Mouse (Mus musculus) mouse trophoblast stem cell (cell line): ENCODE measurements around the gene Tlr2.
"Not testable (repeated sequence)": the region's sequence is repeated elsewhere in the genome, so short reads cannot be mapped to it uniquely, and the experiment has no call there.

Experiments
- in situ Hi-C, 2 experiments: fragments of 300-500 bp; cut with MseI, MboI; formaldehyde crosslinking; loops; 2 replicates in 1 of 2; 3 replicates in 1 of 2; pipeline ENCODE4 v1.15.1; 2025

Tlr2 gene

GRCm38 (mm10) chr3:83841095-83841850, at the start of gene Tlr2:
Gene Tlr2 (minus strand): TSS chr3:83841767.
- in situ Hi-C loops: no loop called here

- in situ Hi-C loops: no loop called here
Observed at GRCm38 (mm10) chr3:83885163-83885562, 43.6 kb upstream of the Tlr2 start.

- in situ Hi-C loops: not testable (repeated sequence)
Observed at GRCm38 (mm10) chr3:83879261-83880050, 37.9 kb upstream of the Tlr2 start.

GRCm38 (mm10) chr3:83878801-83879200, 37.2 kb upstream of the Tlr2 start:
- in situ Hi-C loops: no loop called here

- in situ Hi-C loops: no loop called here
Observed at GRCm38 (mm10) chr3:83876299-83876698, 34.7 kb upstream of the Tlr2 start.

GRCm38 (mm10) chr3:83875078-83875477, 33.5 kb upstream of the Tlr2 start:
- in situ Hi-C loops: not testable (repeated sequence)

- in situ Hi-C loops: not testable (repeated sequence)
Observed at GRCm38 (mm10) chr3:83872853-83873252, 31.3 kb upstream of the Tlr2 start.

GRCm38 (mm10) chr3:83871962-83872361, 30.4 kb upstream of the Tlr2 start:
- in situ Hi-C loops: not testable (repeated sequence)

GRCm38 (mm10) chr3:83871559-83871958, 30.0 kb upstream of the Tlr2 start:
- in situ Hi-C loops: not testable (repeated sequence)

GRCm38 (mm10) chr3:83869776-83870175, 28.2 kb upstream of the Tlr2 start:
- in situ Hi-C loops: no loop called here

GRCm38 (mm10) chr3:83867026-83867425, 25.5 kb upstream of the Tlr2 start:
- in situ Hi-C loops: not testable (repeated sequence)

- in situ Hi-C loops: no loop called here
Observed at GRCm38 (mm10) chr3:83865216-83865615, 23.6 kb upstream of the Tlr2 start.

GRCm38 (mm10) chr3:83864064-83864548, 22.5 kb upstream of the Tlr2 start:
- in situ Hi-C loops: no loop called here

- in situ Hi-C loops: no loop called here
Observed at GRCm38 (mm10) chr3:83862956-83863355, 21.4 kb upstream of the Tlr2 start.

- in situ Hi-C loops: no loop called here
Observed at GRCm38 (mm10) chr3:83859595-83859994, 18.0 kb upstream of the Tlr2 start.

GRCm38 (mm10) chr3:83859071-83859470, 17.5 kb upstream of the Tlr2 start:
- in situ Hi-C loops: no loop called here

- in situ Hi-C loops: no loop called here
Observed at GRCm38 (mm10) chr3:83857621-83858020, 16.1 kb upstream of the Tlr2 start.

GRCm38 (mm10) chr3:83855643-83856042, 14.1 kb upstream of the Tlr2 start:
- in situ Hi-C loops: no loop called here

GRCm38 (mm10) chr3:83849341-83849740, 7.8 kb upstream of the Tlr2 start:
- in situ Hi-C loops: no loop called here

GRCm38 (mm10) chr3:83844766-83845520, 3.4 kb upstream of the Tlr2 start:
- in situ Hi-C loops: no loop called here

GRCm38 (mm10) chr3:83839477-83839876, 2.1 kb downstream of the Tlr2 start:
- in situ Hi-C loops: no loop called here

- in situ Hi-C loops: no loop called here
Observed at GRCm38 (mm10) chr3:83836685-83837084, 4.9 kb downstream of the Tlr2 start.
